Mouse (Mus musculus): ENCODE results near the gene Tnfrsf13b. TPM values are rescaled to one million over a fixed set of nuclear protein-coding genes. Genes with fewer than 3 reads are reported as not detected.

Gene Tnfrsf13b
- polyA plus RNA-seq, 1 experiment from 2014 or later, result 2.6 TPM

- H3K4me1 ChIP-seq (replicated peaks; ENCODE audit: control insufficient read depth, insufficient read depth), result no peaks in the 10 kb centered on the region
- no peak overlapping the region for H3K9ac ChIP-seq (ENCODE audit: low read length)
- H3K9me3 ChIP-seq (ENCODE audit: control insufficient read depth, low read length), result no peaks in the 10 kb centered on the region
- H3K27ac ChIP-seq (replicated peaks), result no peak overlapping the region
- no peaks in the 10 kb centered on the region for H3K27me3 ChIP-seq (ENCODE audit: control insufficient read depth, insufficient read depth, low read length)
- WGBS, result 72% methylated on average over 11 of the region's 11 CpGs
- ATAC-seq (ENCODE audit: low FRiP score, low TSS enrichment) (no peak), DNase-seq (ENCODE audit: low spot score) (no peak)
- no peak for TF ChIP-seq EP300 (optimal IDR thresholded peaks at IDR 0.05)
- no peak overlapping the region for H3K4me2 ChIP-seq (replicated peaks; ENCODE audit: low read depth)
- peaks cover 75% of the 10 kb centered on the region for H3K36me3 ChIP-seq (ENCODE audit: control insufficient read depth, insufficient read depth, low read length)
- no peak overlapping the region for H3K4me3 ChIP-seq (ENCODE audit: low read depth, low read length)
Observed at GRCm38 (mm10) chr11:61159796-61160732, 33.5 kb downstream of the Tnfrsf13b start.

- no peaks in the 10 kb centered on the region for H3K27me3 ChIP-seq (ENCODE audit: control insufficient read depth, insufficient read depth, low read length)
- H3K36me3 ChIP-seq (ENCODE audit: control insufficient read depth, insufficient read depth, low read length), result peaks cover 70% of the 10 kb centered on the region
- DNase-seq (ENCODE audit: low spot score), result no peak
- no peak overlapping the region for H3K4me3 ChIP-seq (ENCODE audit: low read depth, low read length)
- WGBS, result 92% methylated on average over 13 of the region's 13 CpGs
- no peaks in the 10 kb centered on the region for H3K9me3 ChIP-seq (ENCODE audit: control insufficient read depth, low read length)
- no peak overlapping the region for H3K4me2 ChIP-seq (replicated peaks; ENCODE audit: low read depth)
- TF ChIP-seq CTCF (IDR thresholded peaks at IDR 0.05; ENCODE audit: low read depth), result no peak
- no peak for TF ChIP-seq EP300 (optimal IDR thresholded peaks at IDR 0.05)
- no peak overlapping the region for H3K9ac ChIP-seq (ENCODE audit: low read length)
- no peak for ATAC-seq (ENCODE audit: low FRiP score, low TSS enrichment)
- no peaks in the 10 kb centered on the region for H3K4me1 ChIP-seq (replicated peaks; ENCODE audit: control insufficient read depth, insufficient read depth)
- no peak overlapping the region for H3K27ac ChIP-seq (replicated peaks)
Observed at GRCm38 (mm10) chr11:61161121-61161520, 34.6 kb downstream of the Tnfrsf13b start.

GRCm38 (mm10) chr11:61162776-61163175 is 36.2 kb downstream of the Tnfrsf13b start:
- WGBS, result 96% methylated on average over 14 of the region's 14 CpGs
- H3K27ac ChIP-seq (replicated peaks), result no peak overlapping the region
- TF ChIP-seq CTCF (IDR thresholded peaks at IDR 0.05; ENCODE audit: low read depth), result no peak
- no peak for TF ChIP-seq EP300 (optimal IDR thresholded peaks at IDR 0.05)
- no peaks in the 10 kb centered on the region for H3K4me1 ChIP-seq (replicated peaks; ENCODE audit: control insufficient read depth, insufficient read depth)
- no peak overlapping the region for H3K4me2 ChIP-seq (replicated peaks; ENCODE audit: low read depth)
- H3K36me3 ChIP-seq (ENCODE audit: control insufficient read depth, insufficient read depth, low read length), result peaks cover 68% of the 10 kb centered on the region
- no peaks in the 10 kb centered on the region for H3K27me3 ChIP-seq (ENCODE audit: control insufficient read depth, insufficient read depth, low read length)
- DNase-seq (ENCODE audit: low spot score), result no peak
- no peak for ATAC-seq (ENCODE audit: low FRiP score, low TSS enrichment)
- no peaks in the 10 kb centered on the region for H3K9me3 ChIP-seq (ENCODE audit: control insufficient read depth, low read length)
- H3K9ac ChIP-seq (ENCODE audit: low read length), result no peak overlapping the region
- H3K4me3 ChIP-seq (ENCODE audit: low read depth, low read length), result no peak overlapping the region

DNA sequence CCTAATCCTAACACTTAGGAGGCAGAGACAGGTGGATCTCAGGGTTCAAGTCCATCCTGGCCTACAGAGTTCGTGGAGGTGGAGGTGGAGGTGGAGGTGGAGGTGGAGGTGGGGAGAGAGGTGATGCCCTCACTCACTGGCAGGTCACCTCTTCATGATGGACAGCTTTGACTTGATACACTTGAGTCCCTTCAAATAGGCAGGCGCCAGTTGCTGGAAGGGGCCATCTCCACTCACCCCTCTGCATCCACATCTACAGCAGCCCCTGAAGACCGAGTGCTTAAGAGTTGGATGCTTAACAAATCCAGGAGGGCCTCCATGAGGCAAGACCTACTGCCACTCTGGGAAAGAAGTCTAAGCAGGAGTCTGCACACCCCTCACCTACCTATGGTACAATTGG is 36.8 kb downstream of the Tnfrsf13b start:
- Histone ChIP-seq H3K27me3 (ENCODE audit: control insufficient read depth, insufficient read depth, low read length) (no peaks in the 10 kb centered on the region), H3K4me1 (replicated peaks; ENCODE audit: control insufficient read depth, insufficient read depth) (no peaks in the 10 kb centered on the region), H3K9ac (ENCODE audit: low read length) (no peak overlapping the region), H3K4me3 (ENCODE audit: low read depth, low read length) (no peak overlapping the region), H3K9me3 (ENCODE audit: control insufficient read depth, low read length) (no peaks in the 10 kb centered on the region), H3K36me3 (ENCODE audit: control insufficient read depth, insufficient read depth, low read length) (peaks cover 66% of the 10 kb centered on the region), H3K27ac (replicated peaks) (no peak overlapping the region), H3K4me2 (replicated peaks; ENCODE audit: low read depth) (no peak overlapping the region)
- ATAC-seq (ENCODE audit: low FRiP score, low TSS enrichment) (no peak), DNase-seq (ENCODE audit: low spot score) (no peak)
- no peak for TF ChIP-seq CTCF (IDR thresholded peaks at IDR 0.05; ENCODE audit: low read depth)
- no peak for TF ChIP-seq EP300 (optimal IDR thresholded peaks at IDR 0.05)
- 67% methylated on average over 3 of the region's 3 CpGs for WGBS

GRCm38 (mm10) chr11:61164366-61164765 is 37.8 kb downstream of the Tnfrsf13b start:
- no peak overlapping the region for H3K4me2 ChIP-seq (replicated peaks; ENCODE audit: low read depth)
- no peak for DNase-seq (ENCODE audit: low spot score)
- no peak for ATAC-seq (ENCODE audit: low FRiP score, low TSS enrichment)
- WGBS, result 94% methylated on average over 6 of the region's 6 CpGs
- TF ChIP-seq CTCF (IDR thresholded peaks at IDR 0.05; ENCODE audit: low read depth) (no peak), EP300 (optimal IDR thresholded peaks at IDR 0.05) (no peak)
- H3K4me1 ChIP-seq (replicated peaks; ENCODE audit: control insufficient read depth, insufficient read depth), result no peaks in the 10 kb centered on the region
- H3K9me3 ChIP-seq (ENCODE audit: control insufficient read depth, low read length), result no peaks in the 10 kb centered on the region
- H3K27me3 ChIP-seq (ENCODE audit: control insufficient read depth, insufficient read depth, low read length), result no peaks in the 10 kb centered on the region
- no peak overlapping the region for H3K4me3 ChIP-seq (ENCODE audit: low read depth, low read length)
- no peak overlapping the region for H3K9ac ChIP-seq (ENCODE audit: low read length)
- peaks cover 58% of the 10 kb centered on the region for H3K36me3 ChIP-seq (ENCODE audit: control insufficient read depth, insufficient read depth, low read length)
- no peak overlapping the region for H3K27ac ChIP-seq (replicated peaks)

GRCm38 (mm10) chr11:61164881-61165280 is 38.3 kb downstream of the Tnfrsf13b start:
- H3K27ac ChIP-seq (replicated peaks), result no peak overlapping the region
- ATAC-seq (ENCODE audit: low FRiP score, low TSS enrichment), result no peak
- H3K4me2 ChIP-seq (replicated peaks; ENCODE audit: low read depth), result no peak overlapping the region
- WGBS, result 90% methylated on average over 10 of the region's 10 CpGs
- no peak for TF ChIP-seq EP300 (optimal IDR thresholded peaks at IDR 0.05)
- TF ChIP-seq CTCF (IDR thresholded peaks at IDR 0.05; ENCODE audit: low read depth), result no peak
- no peaks in the 10 kb centered on the region for H3K27me3 ChIP-seq (ENCODE audit: control insufficient read depth, insufficient read depth, low read length)
- no peak for DNase-seq (ENCODE audit: low spot score)
- H3K36me3 ChIP-seq (ENCODE audit: control insufficient read depth, insufficient read depth, low read length), result peaks cover 53% of the 10 kb centered on the region
- H3K4me3 ChIP-seq (ENCODE audit: low read depth, low read length), result no peak overlapping the region
- H3K4me1 ChIP-seq (replicated peaks; ENCODE audit: control insufficient read depth, insufficient read depth), result no peaks in the 10 kb centered on the region
- H3K9me3 ChIP-seq (ENCODE audit: control insufficient read depth, low read length), result no peaks in the 10 kb centered on the region
- H3K9ac ChIP-seq (ENCODE audit: low read length), result no peak overlapping the region

Measured in stomach, postnatal 0 days (tissue).